Mouse (Mus musculus) thymus, postnatal 36 days (tissue): ENCODE measurements around the gene Ppm1m.

Experiments used
- DNase-seq, 2 experiments: peaks; one replicate each; pipeline ENCODE4 v3.0.0; 2022; ENCODE audit warnings: mixed read lengths in 2 of 2

Ppm1m gene

GRCm38 (mm10) chr9:106216971-106217370 is 17.4 kb upstream of the Ppm1m start:
- no peak for DNase-seq

GRCm38 (mm10) chr9:106215341-106216125 is 16.0 kb upstream of the Ppm1m start:
- DNase-seq, result no peak

- DNase-seq, result peak in 1 of 2 experiments; percentile 41
Measured at GRCm38 (mm10) chr9:106212594-106212981, 13.0 kb upstream of the Ppm1m start.

GRCm38 (mm10) chr9:106211680-106212593 is 12.4 kb upstream of the Ppm1m start:
- DNase-seq, result peak; percentile 85 to 88

GRCm38 (mm10) chr9:106210853-106211609 is 11.5 kb upstream of the Ppm1m start:
- peak; percentile 56 to 74 for DNase-seq

GRCm38 (mm10) chr9:106209954-106210353 is 10.4 kb upstream of the Ppm1m start:
- DNase-seq, result no peak

GRCm38 (mm10) chr9:106208181-106208580 is 8.6 kb upstream of the Ppm1m start:
- DNase-seq, result no peak

GRCm38 (mm10) chr9:106206515-106206914 is 7.0 kb upstream of the Ppm1m start:
- DNase-seq, result no peak

GRCm38 (mm10) chr9:106205713-106206290 is 6.3 kb upstream of the Ppm1m start:
- no peak for DNase-seq

- DNase-seq, result peak in 1 of 2 experiments; percentile 42
Measured at GRCm38 (mm10) chr9:106203990-106204851, 4.7 kb upstream of the Ppm1m start.

- DNase-seq, result peak; percentile 87 to 90
Measured at GRCm38 (mm10) chr9:106202819-106203636, 3.5 kb upstream of the Ppm1m start, which contains the start of gene Twf2. Gene Twf2 (plus strand): TSS chr9:106203108.

GRCm38 (mm10) chr9:106201895-106202294 is 2.3 kb upstream of the Ppm1m start:
- DNase-seq, result no peak

GRCm38 (mm10) chr9:106198962-106199458 is 536 bp downstream of the Ppm1m start:
- DNase-seq, result peak; percentile 70 to 72

GRCm38 (mm10) chr9:106197732-106198131 is 1.8 kb downstream of the Ppm1m start:
- DNase-seq, result no peak

- DNase-seq, result no peak
Measured at GRCm38 (mm10) chr9:106197081-106197713, 2.3 kb downstream of the Ppm1m start.

GRCm38 (mm10) chr9:106195693-106196092 is 3.9 kb downstream of the Ppm1m start:
- no peak for DNase-seq

- no peak for DNase-seq
Measured at GRCm38 (mm10) chr9:106193930-106194807, 5.4 kb downstream of the Ppm1m start.

- no peak for DNase-seq
Measured at GRCm38 (mm10) chr9:106192998-106193397, 6.5 kb downstream of the Ppm1m start.

- DNase-seq, result no peak
Measured at GRCm38 (mm10) chr9:106192024-106192423, 7.5 kb downstream of the Ppm1m start.
